Mouse (Mus musculus) limb, embryonic 14.5 days (tissue): ENCODE measurements around the gene Gm6525. TPM values are rescaled to one million over a fixed set of nuclear protein-coding genes. Genes with fewer than 3 reads are reported as not detected.

Experiments used
- ATAC-seq: fragments of 200-750 bp; cut with Nextera tagmentation; 2 replicates; pipeline ENCODE4 v1.8.0; 2017; ENCODE audit warnings: low read depth, moderate number of reproducible peaks, moderate TSS enrichment; ENCODE audit not compliant: low FRiP score
- DNase-seq: peaks from one replicate; pipeline ENCODE4 v3.0.0-alpha.2; 2015; ENCODE audit warnings: low spot score
- H3K27ac ChIP-seq: fragments of 300-500 bp; sonication (generic); replicated peaks from 2 replicates; pipeline ENCODE4 v1.5.1; 2014; ENCODE audit warnings: low read depth, mild to moderate bottlenecking, low read length, moderate library complexity, mixed read lengths
- H3K27me3 ChIP-seq: fragments of 300-500 bp; sonication (generic); 2 replicates; pipeline ENCODE4 v1.6.1; 2014; ENCODE audit warnings: low read length, mixed read lengths; ENCODE audit not compliant: control insufficient read depth, insufficient read depth
- H3K36me3 ChIP-seq: fragments of 300-500 bp; sonication (generic); 2 replicates; pipeline ENCODE4 v1.6.1; 2014; ENCODE audit warnings: mild to moderate bottlenecking, low read length, moderate library complexity, mixed read lengths; ENCODE audit not compliant: control insufficient read depth, insufficient read depth
- H3K4me1 ChIP-seq: fragments of 300-500 bp; sonication (generic); 2 replicates; pipeline ENCODE4 v1.6.1; 2014; ENCODE audit warnings: antibody characterized with exemption, low read length, mixed read lengths; ENCODE audit not compliant: control insufficient read depth, insufficient read depth
- H3K4me2 ChIP-seq: fragments of 300-500 bp; sonication (generic); replicated peaks from 2 replicates; pipeline ENCODE4 v1.6.1; 2014; ENCODE audit warnings: low read depth, mild to moderate bottlenecking, low read length, moderate library complexity; ENCODE audit not compliant: severe bottlenecking
- H3K4me3 ChIP-seq: fragments of 300-500 bp; sonication (generic); replicated peaks from 2 replicates; pipeline ENCODE4 v1.5.1; 2014; ENCODE audit warnings: low read length
- H3K9ac ChIP-seq: fragments of 300-500 bp; sonication (generic); 2 replicates; pipeline ENCODE4 v1.6.1; 2014; ENCODE audit warnings: mild to moderate bottlenecking, low read depth, low read length, moderate library complexity; ENCODE audit not compliant: severe bottlenecking
- H3K9me3 ChIP-seq: fragments of 300-500 bp; sonication (generic); 2 replicates; pipeline ENCODE4 v1.6.1; 2016; ENCODE audit warnings: low read length; ENCODE audit not compliant: control insufficient read depth
- POLR2A ChIP-seq: fragments of 200-500 bp; IDR thresholded peaks from 2 replicates; pipeline ENCODE4 v1.8.0; 2012; ENCODE audit warnings: inconsistent platforms, mild to moderate bottlenecking, moderate library complexity, borderline replicate concordance; ENCODE audit not compliant: insufficient read depth, insufficient read length; ENCODE audit errors: extremely low read depth
- WGBS: fragments of 180-500 bp; shearing (Covaris S2); extraction: QIAGEN DNeasy Blood & Tissue Kit; methylation state at CpG from one replicate; pipeline ENCODE4 v1.1.7; 2014; 5-methylcytosine and 5-hydroxymethylcytosine counted together
- polyA plus RNA-seq, 2 experiments: library from polyadenylated mRNA; depleted of rRNA in 1 of 2; stranded (reverse) in 1 of 2; unstranded in 1 of 2; fragments of >200 nt; fragmentation: Nextera tagmentation in 1 of 2; extraction: Ambion mirVana in 1 of 2; gene quantifications; 2 replicates each; pipeline versions ENCODE4 v1.2.1 to v1.2.3; 2012 to 2014

Gm6525 gene
- polyA plus RNA-seq, 2 experiments, result 0.39 to 0.55 TPM

DNA sequence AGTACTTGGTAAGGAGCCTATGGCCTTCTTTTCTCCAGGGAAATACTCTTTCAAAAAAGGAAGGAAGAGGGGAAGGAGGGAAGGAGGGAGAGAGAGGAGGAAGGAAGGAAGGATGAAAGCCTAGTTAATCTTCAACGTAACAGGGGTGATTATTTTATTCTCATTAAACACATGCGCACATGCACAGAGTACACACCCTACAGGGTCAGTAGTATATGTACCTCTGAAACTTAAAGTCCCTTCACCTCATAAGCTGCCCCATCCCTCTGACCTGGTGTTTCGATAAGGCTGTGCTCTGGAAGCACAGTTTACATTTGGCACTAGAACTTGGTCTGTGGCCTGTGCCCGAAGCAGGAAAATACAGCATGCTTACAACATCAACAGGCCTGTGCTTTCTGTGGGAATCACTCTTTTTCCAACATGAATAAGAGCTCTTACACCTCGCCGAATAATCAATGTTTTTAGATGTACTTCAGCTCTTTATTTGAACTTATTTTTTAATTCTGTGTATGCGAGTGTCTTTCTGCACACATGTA lies 37.5 kb downstream of the Gm6525 start:
- ATAC-seq, result no peak
- no peak for TF ChIP-seq POLR2A
- no peak overlapping the region for H3K9ac ChIP-seq
- no peaks in the 10 kb centered on the region for H3K27me3 ChIP-seq
- no peak overlapping the region for H3K4me3 ChIP-seq
- no peaks in the 10 kb centered on the region; the same call in 1 of the 2 replicates for H3K36me3 ChIP-seq
- no peak for DNase-seq
- no peaks in the 10 kb centered on the region for H3K9me3 ChIP-seq
- 81% methylated on average over 7 of the region's 7 CpGs for WGBS
- H3K4me2 ChIP-seq, result no peak overlapping the region
- no peak overlapping the region for H3K27ac ChIP-seq
- peaks cover 4% of the 10 kb centered on the region; the same call in 1 of the 2 replicates for H3K4me1 ChIP-seq

GRCm38 (mm10) chr3:84214501-84214900 lies 40.6 kb downstream of the Gm6525 start:
- 76% methylated on average over 6 of the region's 6 CpGs for WGBS
- ATAC-seq (no peak), DNase-seq (no peak)
- Histone ChIP-seq H3K36me3 (no peaks in the 10 kb centered on the region; the same call in 1 of the 2 replicates), H3K9me3 (no peaks in the 10 kb centered on the region), H3K27me3 (no peaks in the 10 kb centered on the region), H3K4me3 (no peak overlapping the region), H3K9ac (no peak overlapping the region), H3K4me1 (peaks cover 22% of the 10 kb centered on the region), H3K4me2 (no peak overlapping the region), H3K27ac (no peak overlapping the region)
- TF ChIP-seq POLR2A, result no peak

- DNase-seq (no peak), ATAC-seq (no peak)
- Histone ChIP-seq H3K27me3 (no peaks in the 10 kb centered on the region), H3K4me2 (no peak overlapping the region), H3K9ac (no peak overlapping the region), H3K36me3 (no peaks in the 10 kb centered on the region; the same call in 1 of the 2 replicates), H3K4me3 (no peak overlapping the region), H3K4me1 (peaks cover 25% of the 10 kb centered on the region), H3K9me3 (no peaks in the 10 kb centered on the region), H3K27ac (no peak overlapping the region)
- TF ChIP-seq POLR2A, result no peak
- WGBS, result 60% methylated on average over 9 of the region's 9 CpGs
Observed at GRCm38 (mm10) chr3:84215253-84215652, 41.3 kb downstream of the Gm6525 start.

GRCm38 (mm10) chr3:84215743-84216360 lies 41.9 kb downstream of the Gm6525 start:
- Histone ChIP-seq H3K9me3 (no peaks in the 10 kb centered on the region), H3K4me1 (peaks cover 25% of the 10 kb centered on the region), H3K9ac (no peak overlapping the region), H3K36me3 (no peaks in the 10 kb centered on the region; the same call in 1 of the 2 replicates), H3K27me3 (no peaks in the 10 kb centered on the region), H3K4me3 (no peak overlapping the region), H3K27ac (no peak overlapping the region), H3K4me2 (no peak overlapping the region)
- no peak for ATAC-seq
- no peak for DNase-seq
- WGBS, result 68% methylated on average over 15 of the region's 15 CpGs
- no peak for TF ChIP-seq POLR2A

DNA sequence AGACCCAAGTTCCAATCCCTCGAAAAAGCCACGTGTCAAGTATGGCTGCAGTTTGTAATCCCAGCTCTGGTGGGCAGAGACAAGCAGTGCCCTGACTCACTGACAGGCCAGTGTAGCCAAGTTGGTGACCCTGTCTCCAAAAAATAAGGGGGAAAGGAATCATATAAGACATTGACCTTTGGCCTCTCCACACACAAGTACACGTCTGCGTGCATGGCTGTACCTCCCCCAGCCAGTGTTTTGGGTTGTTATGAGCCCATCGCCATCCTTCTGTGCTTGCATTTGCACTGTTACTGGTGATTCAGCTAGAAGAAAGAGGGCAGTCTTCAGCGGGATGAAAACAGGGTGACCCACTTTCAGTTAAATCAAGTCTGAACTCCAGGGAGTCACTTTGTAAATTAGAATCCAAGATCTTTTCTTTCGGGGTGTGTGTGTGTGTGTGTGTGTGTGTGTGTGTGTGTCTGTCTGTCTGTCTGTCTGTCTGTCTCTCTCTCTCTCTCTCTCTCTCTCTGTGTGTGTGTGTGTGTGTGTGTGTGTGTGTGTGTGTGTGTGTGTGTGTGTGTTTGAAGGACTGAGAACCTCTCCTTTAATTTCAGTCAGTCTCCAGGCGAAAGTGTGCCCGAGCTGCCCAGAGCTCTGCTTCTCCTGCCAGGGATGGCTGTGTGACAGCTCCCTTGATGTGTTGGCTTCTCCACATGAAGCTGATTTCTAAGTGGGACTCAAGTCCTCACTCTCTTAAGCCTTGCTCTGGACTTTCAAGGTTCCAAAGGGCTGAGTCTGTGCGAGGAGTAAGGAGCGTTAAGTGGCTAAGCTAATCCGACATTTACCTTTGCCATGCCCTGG lies 43.4 kb downstream of the Gm6525 start:
- H3K4me3 ChIP-seq, result no peak overlapping the region
- no peaks in the 10 kb centered on the region; the same call in 1 of the 2 replicates for H3K36me3 ChIP-seq
- TF ChIP-seq POLR2A, result no peak
- ATAC-seq (no peak), DNase-seq (no peak)
- no peak overlapping the region for H3K4me2 ChIP-seq
- H3K4me1 ChIP-seq, result peaks cover 25% of the 10 kb centered on the region
- no peak overlapping the region for H3K27ac ChIP-seq
- no peak overlapping the region for H3K9ac ChIP-seq
- H3K27me3 ChIP-seq, result no peaks in the 10 kb centered on the region
- no peaks in the 10 kb centered on the region for H3K9me3 ChIP-seq
- WGBS, result 71% methylated on average over 12 of the region's 12 CpGs
